Mouse (Mus musculus) neural tube, embryonic 15.5 days (tissue): ENCODE data around the gene Dram1. TPM values are rescaled to one million over a fixed set of nuclear protein-coding genes. Genes with fewer than 3 reads are reported as not detected.

Source experiments
- ATAC-seq: fragments of 200-750 bp; cut with Nextera tagmentation; 2 replicates; pipeline ENCODE4 v1.8.0; 2017; ENCODE audit warnings: mild to moderate bottlenecking, moderate TSS enrichment, moderate library complexity; ENCODE audit not compliant: low FRiP score
- H3K27ac ChIP-seq: fragments of 300-500 bp; sonication (generic); replicated peaks from 2 replicates; pipeline ENCODE4 v1.5.1; 2015; ENCODE audit warnings: mild to moderate bottlenecking, inconsistent platforms
- H3K27me3 ChIP-seq: fragments of 300-500 bp; sonication (generic); replicated peaks from 2 replicates; pipeline ENCODE4 v1.6.1; 2015; ENCODE audit warnings: inconsistent platforms
- H3K36me3 ChIP-seq: fragments of 300-500 bp; sonication (generic); 2 replicates; pipeline ENCODE4 v1.6.1; 2015; ENCODE audit warnings: inconsistent platforms
- H3K4me1 ChIP-seq: fragments of 300-500 bp; sonication (generic); 2 replicates; pipeline ENCODE4 v1.6.1; 2015; ENCODE audit warnings: inconsistent platforms
- H3K4me2 ChIP-seq: fragments of 300-500 bp; sonication (generic); 2 replicates; pipeline ENCODE4 v1.6.1; 2015; ENCODE audit warnings: inconsistent platforms, mild to moderate bottlenecking, moderate library complexity
- H3K4me3 ChIP-seq: fragments of 300-500 bp; sonication (generic); replicated peaks from 2 replicates; pipeline ENCODE4 v1.5.1; 2015; ENCODE audit warnings: mild to moderate bottlenecking, inconsistent platforms
- H3K9ac ChIP-seq: fragments of 300-500 bp; sonication (generic); replicated peaks from 2 replicates; pipeline ENCODE4 v1.6.1; 2015; ENCODE audit warnings: mild to moderate bottlenecking, inconsistent platforms
- H3K9me3 ChIP-seq: fragments of 300-500 bp; sonication (generic); replicated peaks from 2 replicates; pipeline ENCODE4 v1.6.1; 2016; ENCODE audit warnings: inconsistent platforms
- WGBS: fragments of 180-500 bp; shearing (Covaris S2); methylation state at CpG from one replicate; pipeline ENCODE4 v1.1.7; 2015; ENCODE audit warnings: mixed read lengths; 5-methylcytosine and 5-hydroxymethylcytosine counted together
- polyA plus RNA-seq: library from polyadenylated mRNA; unstranded; fragments of >200 nt; fragmentation: Nextera tagmentation; extraction: Ambion mirVana; gene quantifications from 2 replicates; pipeline ENCODE4 v1.2.1, GENCODE M21; 2015

Gene Dram1
- polyA plus RNA-seq, 1 experiment from 2014 or later, result 0.87 TPM

GRCm38 (mm10) chr10:88309851-88310250 lies 69.0 kb downstream of the Dram1 start:
- Histone ChIP-seq H3K9ac (no peak overlapping the region), H3K4me1 (no peaks in the 10 kb centered on the region), H3K36me3 (no peaks in the 10 kb centered on the region), H3K4me2 (no peak overlapping the region), H3K27ac (no peak overlapping the region), H3K27me3 (no peaks in the 10 kb centered on the region), H3K4me3 (no peak overlapping the region), H3K9me3 (no peaks in the 10 kb centered on the region)
- no peak for ATAC-seq
- 95% methylated on average over 10 of the region's 10 CpGs for WGBS

DNA sequence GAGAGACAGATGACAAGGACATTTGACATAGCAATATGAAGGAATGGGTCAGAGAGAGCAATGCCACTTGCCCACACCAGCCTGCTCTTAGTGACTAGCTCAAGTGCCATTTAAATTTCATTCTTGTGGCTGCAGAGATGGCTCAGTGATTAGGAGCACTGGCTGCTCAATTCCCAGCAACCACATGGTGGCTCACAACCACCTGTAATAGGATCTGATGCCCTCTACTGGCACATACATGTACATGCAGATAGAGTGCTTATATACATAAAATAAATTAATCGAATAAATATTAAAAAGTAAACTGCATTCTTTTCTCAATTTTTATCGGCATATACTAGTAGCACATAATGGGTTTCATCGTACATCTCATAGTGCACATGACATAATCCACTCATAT lies 72.6 kb downstream of the Dram1 start:
- Histone ChIP-seq H3K27ac (no peak overlapping the region), H3K4me1 (no peaks in the 10 kb centered on the region), H3K27me3 (no peaks in the 10 kb centered on the region), H3K9ac (no peak overlapping the region), H3K4me2 (no peak overlapping the region), H3K4me3 (no peak overlapping the region), H3K36me3 (no peaks in the 10 kb centered on the region), H3K9me3 (no peaks in the 10 kb centered on the region)
- no peak for ATAC-seq
- WGBS, result 95% methylated on average over 3 of the region's 3 CpGs

DNA sequence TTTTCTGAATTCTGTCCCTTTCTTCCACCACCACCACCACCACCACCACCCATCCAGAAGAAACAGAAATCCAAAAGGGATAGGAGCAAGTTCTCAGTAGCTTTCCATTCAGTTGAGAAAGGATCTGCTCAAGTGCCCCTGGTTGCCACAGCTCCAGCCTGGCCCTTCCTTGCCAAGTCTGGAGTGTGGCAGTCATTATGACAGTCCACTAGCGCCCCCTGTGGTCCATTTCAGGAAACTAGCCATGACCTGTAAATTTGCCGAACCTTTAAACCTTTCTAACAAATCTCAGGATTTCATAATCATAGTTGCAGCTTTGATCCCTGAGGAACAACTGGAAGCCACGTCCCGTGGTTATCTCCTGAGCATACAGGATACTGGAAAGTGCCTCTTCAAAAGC lies 74.6 kb downstream of the Dram1 start:
- peak; percentile 70; the same call in 1 of the 2 replicates for ATAC-seq
- no peaks in the 10 kb centered on the region for H3K27me3 ChIP-seq
- 13% methylated on average over 4 of the region's 4 CpGs for WGBS
- H3K4me2 ChIP-seq, result no peak overlapping the region
- no peaks in the 10 kb centered on the region for H3K9me3 ChIP-seq
- H3K36me3 ChIP-seq, result no peaks in the 10 kb centered on the region
- no peak overlapping the region for H3K4me3 ChIP-seq
- no peak overlapping the region for H3K9ac ChIP-seq
- H3K27ac ChIP-seq, result no peak overlapping the region
- H3K4me1 ChIP-seq, result no peaks in the 10 kb centered on the region

GRCm38 (mm10) chr10:88303079-88303478 lies 75.8 kb downstream of the Dram1 start:
- no peak overlapping the region for H3K27ac ChIP-seq
- no peaks in the 10 kb centered on the region for H3K27me3 ChIP-seq
- ATAC-seq, result no peak
- H3K4me1 ChIP-seq, result no peaks in the 10 kb centered on the region
- no peak overlapping the region for H3K9ac ChIP-seq
- H3K9me3 ChIP-seq, result no peaks in the 10 kb centered on the region
- H3K36me3 ChIP-seq, result no peaks in the 10 kb centered on the region
- H3K4me2 ChIP-seq, result no peak overlapping the region
- H3K4me3 ChIP-seq, result no peak overlapping the region
- WGBS, result 89% methylated on average over 11 of the region's 11 CpGs

DNA sequence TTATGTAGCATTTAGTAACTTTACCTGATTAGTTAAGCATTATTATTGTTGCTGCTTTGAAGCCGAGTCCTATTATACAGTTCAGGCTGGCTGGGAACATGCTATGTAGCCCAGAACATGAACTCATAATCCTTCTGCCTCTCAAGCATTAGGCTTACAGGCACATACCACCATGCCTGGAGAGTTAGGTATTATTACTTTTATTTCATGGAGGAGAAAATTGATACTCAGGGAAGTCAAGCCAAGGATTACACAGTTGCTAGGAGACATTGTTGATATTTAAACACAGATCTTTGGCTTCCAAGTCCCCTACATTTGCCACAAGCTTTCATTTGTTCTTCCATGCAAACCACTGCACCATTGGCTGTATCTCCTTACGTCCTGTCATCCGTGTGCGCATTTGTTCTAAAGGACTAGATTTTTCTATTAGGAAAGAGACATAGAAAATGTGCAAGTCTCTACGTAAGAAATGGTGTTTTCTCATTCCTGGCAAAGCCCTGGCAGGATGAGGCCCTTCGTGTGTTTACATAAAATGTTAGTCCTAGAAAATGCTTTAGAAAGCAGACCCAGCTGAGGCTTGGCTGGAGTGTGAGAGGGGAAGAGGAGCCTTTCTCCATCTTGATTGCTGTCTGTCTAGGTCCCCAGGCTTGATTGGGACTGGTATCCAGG lies 76.9 kb downstream of the Dram1 start:
- Histone ChIP-seq H3K9me3 (no peaks in the 10 kb centered on the region), H3K4me2 (no peak overlapping the region), H3K4me3 (no peak overlapping the region), H3K27ac (no peak overlapping the region), H3K36me3 (no peaks in the 10 kb centered on the region), H3K4me1 (no peaks in the 10 kb centered on the region), H3K27me3 (no peaks in the 10 kb centered on the region), H3K9ac (no peak overlapping the region)
- 81% methylated on average over 6 of the region's 6 CpGs for WGBS
- ATAC-seq, result no peak

DNA sequence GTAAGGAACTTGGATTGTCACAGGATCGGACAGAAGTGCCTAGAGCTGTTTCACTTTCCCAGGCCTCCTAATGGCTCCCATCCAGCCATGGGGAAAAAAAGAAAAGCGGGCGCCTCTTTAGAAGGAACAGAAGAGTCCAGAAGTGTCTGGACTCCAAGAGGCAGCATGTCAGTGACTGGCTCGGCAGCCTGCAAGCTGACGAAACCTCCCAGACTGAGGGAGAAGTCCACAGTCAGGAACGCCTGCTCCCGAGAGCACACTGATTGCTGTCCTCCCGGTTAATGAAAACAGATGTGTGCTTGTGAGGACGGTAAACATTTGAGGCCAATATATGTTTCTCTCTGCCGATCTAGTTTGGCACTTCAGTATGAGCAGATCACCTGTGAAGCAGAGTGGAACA lies 81.9 kb downstream of the Dram1 start:
- H3K36me3 ChIP-seq, result no peaks in the 10 kb centered on the region
- H3K9ac ChIP-seq, result no peak overlapping the region
- 83% methylated on average over 10 of the region's 10 CpGs for WGBS
- no peak overlapping the region for H3K4me2 ChIP-seq
- H3K4me1 ChIP-seq, result no peaks in the 10 kb centered on the region
- no peak overlapping the region for H3K27ac ChIP-seq
- ATAC-seq, result no peak
- H3K9me3 ChIP-seq, result no peaks in the 10 kb centered on the region
- no peaks in the 10 kb centered on the region for H3K27me3 ChIP-seq
- H3K4me3 ChIP-seq, result no peak overlapping the region

DNA sequence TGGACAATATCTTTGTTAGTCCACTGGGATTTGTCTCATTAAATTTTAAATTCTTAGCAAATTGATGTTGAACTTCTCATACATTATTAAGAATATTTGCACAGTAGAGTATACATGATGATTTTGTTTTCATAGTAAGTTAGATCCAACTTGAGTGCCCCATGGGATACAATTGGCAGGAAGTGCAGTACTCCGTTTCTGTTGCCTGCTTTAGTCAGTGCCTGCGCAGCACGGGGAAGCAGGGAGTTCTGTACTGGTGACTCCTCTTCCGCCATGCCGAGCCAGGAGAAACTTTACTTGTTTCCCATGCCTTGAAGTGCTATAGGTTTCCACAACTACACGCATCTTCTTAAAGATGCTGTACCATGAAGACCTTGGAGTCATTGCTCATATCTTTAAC lies 83.8 kb downstream of the Dram1 start:
- H3K4me3 ChIP-seq, result no peak overlapping the region
- H3K27me3 ChIP-seq, result no peaks in the 10 kb centered on the region
- no peaks in the 10 kb centered on the region for H3K9me3 ChIP-seq
- 82% methylated on average over 6 of the region's 6 CpGs for WGBS
- H3K27ac ChIP-seq, result no peak overlapping the region
- no peaks in the 10 kb centered on the region for H3K36me3 ChIP-seq
- ATAC-seq, result no peak
- no peak overlapping the region for H3K4me2 ChIP-seq
- H3K4me1 ChIP-seq, result no peaks in the 10 kb centered on the region
- H3K9ac ChIP-seq, result no peak overlapping the region

- Histone ChIP-seq H3K9ac (no peak overlapping the region), H3K4me1 (no peaks in the 10 kb centered on the region), H3K4me2 (no peak overlapping the region), H3K9me3 (no peaks in the 10 kb centered on the region), H3K27ac (no peak overlapping the region), H3K27me3 (no peaks in the 10 kb centered on the region), H3K4me3 (no peak overlapping the region), H3K36me3 (no peaks in the 10 kb centered on the region)
- no peak for ATAC-seq
- WGBS, result 83% methylated on average over 10 of the region's 10 CpGs
Observed at GRCm38 (mm10) chr10:88288061-88288460, 90.8 kb downstream of the Dram1 start.

DNA sequence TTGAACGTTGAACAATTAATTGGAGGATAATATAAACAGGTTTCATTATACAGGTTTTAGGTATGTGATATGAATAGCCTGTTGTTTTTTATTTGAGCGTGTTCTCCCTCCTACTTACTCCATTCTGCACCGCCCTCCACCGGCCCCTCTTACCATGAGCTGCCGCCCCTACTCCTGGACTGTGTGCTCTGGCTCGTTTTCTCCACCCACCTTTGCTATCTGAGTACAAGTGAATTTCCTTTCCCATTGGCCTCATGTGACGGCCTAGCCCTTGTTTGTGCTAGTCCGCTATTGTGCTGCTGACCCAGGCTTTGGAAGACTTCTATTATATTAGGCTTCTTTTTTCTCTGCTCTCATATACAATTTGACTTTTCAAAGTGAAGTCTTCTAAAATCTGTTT lies 91.6 kb downstream of the Dram1 start:
- ATAC-seq, result no peak
- Histone ChIP-seq H3K9ac (no peak overlapping the region), H3K4me3 (no peak overlapping the region), H3K4me2 (no peak overlapping the region), H3K27me3 (no peaks in the 10 kb centered on the region), H3K27ac (no peak overlapping the region), H3K9me3 (no peaks in the 10 kb centered on the region), H3K36me3 (no peaks in the 10 kb centered on the region), H3K4me1 (no peaks in the 10 kb centered on the region)
- 84% methylated on average over 8 of the region's 8 CpGs for WGBS

DNA sequence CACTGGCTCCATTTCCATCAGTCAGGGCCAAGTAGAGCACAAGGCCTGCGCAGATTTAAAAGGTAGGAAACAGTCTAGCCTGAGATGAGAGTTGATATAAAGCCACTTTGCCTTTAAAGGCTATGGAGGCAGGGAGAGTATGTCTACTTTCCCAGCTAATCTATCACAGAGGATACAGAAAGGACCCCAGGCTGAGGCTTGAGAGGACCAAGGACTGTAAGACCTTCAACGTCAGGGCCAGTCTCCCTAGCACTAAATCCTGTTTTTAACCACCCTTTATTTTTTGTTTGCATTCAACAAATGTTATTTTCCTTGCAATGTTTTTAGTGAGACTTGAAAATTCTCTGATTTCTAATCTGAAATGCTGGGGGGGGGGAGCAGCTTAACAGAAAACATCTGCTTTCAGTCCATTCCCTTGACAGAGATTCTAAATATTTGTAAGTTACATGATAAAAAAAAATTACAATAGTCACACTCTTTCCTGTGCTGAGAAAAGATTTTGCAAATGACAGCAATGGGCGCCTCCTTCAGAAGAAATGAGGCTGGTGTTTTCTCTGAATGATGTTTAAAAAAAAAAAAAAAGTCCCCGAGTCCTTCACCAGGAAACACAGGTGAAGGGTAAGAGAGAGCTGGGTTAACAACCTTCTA lies 94.4 kb downstream of the Dram1 start:
- Histone ChIP-seq H3K9me3 (no peaks in the 10 kb centered on the region), H3K9ac (no peak overlapping the region), H3K4me2 (no peak overlapping the region), H3K27ac (no peak overlapping the region), H3K36me3 (no peaks in the 10 kb centered on the region), H3K4me3 (no peak overlapping the region), H3K4me1 (no peaks in the 10 kb centered on the region), H3K27me3 (no peaks in the 10 kb centered on the region)
- no peak for ATAC-seq
- WGBS, result 91% methylated on average over 4 of the region's 4 CpGs

GRCm38 (mm10) chr10:88281699-88282098 lies 97.2 kb downstream of the Dram1 start:
- Histone ChIP-seq H3K27ac (no peak overlapping the region), H3K4me1 (no peaks in the 10 kb centered on the region), H3K4me3 (no peak overlapping the region), H3K9me3 (no peaks in the 10 kb centered on the region), H3K27me3 (no peaks in the 10 kb centered on the region), H3K4me2 (no peak overlapping the region), H3K36me3 (no peaks in the 10 kb centered on the region), H3K9ac (no peak overlapping the region)
- 85% methylated on average over 3 of the region's 3 CpGs for WGBS
- no peak for ATAC-seq

GRCm38 (mm10) chr10:88274045-88274444 lies 104.8 kb downstream of the Dram1 start:
- 89% methylated on average over 5 of the region's 5 CpGs for WGBS
- Histone ChIP-seq H3K9ac (no peak overlapping the region), H3K4me3 (no peak overlapping the region), H3K27ac (no peak overlapping the region), H3K4me2 (no peak overlapping the region), H3K9me3 (no peaks in the 10 kb centered on the region), H3K4me1 (no peaks in the 10 kb centered on the region), H3K36me3 (no peaks in the 10 kb centered on the region), H3K27me3 (no peaks in the 10 kb centered on the region)
- ATAC-seq, result no peak
